Mouse (Mus musculus) stomach, postnatal 0 days (tissue): ENCODE data around the gene Ppan. TPM values are rescaled to one million over a fixed set of nuclear protein-coding genes. Genes with fewer than 3 reads are reported as not detected.

Experiments
- ATAC-seq: fragments of 200-750 bp; cut with Nextera tagmentation; 2 replicates; pipeline ENCODE4 v1.8.0; 2017; ENCODE audit not compliant: low FRiP score, low TSS enrichment
- DNase-seq: peaks from one replicate; pipeline ENCODE4 v3.0.0-alpha.2; 2016; ENCODE audit warnings: low spot score
- H3K27ac ChIP-seq: fragments of 300-500 bp; sonication (generic); replicated peaks from 2 replicates; pipeline ENCODE4 v1.5.1; 2014; ENCODE audit warnings: mild to moderate bottlenecking, control low read depth
- H3K27me3 ChIP-seq: fragments of 300-500 bp; sonication (generic); 2 replicates; pipeline ENCODE4 v1.6.1; 2014; ENCODE audit warnings: low read length; ENCODE audit not compliant: control insufficient read depth, insufficient read depth
- H3K36me3 ChIP-seq: fragments of 300-500 bp; sonication (generic); 2 replicates; pipeline ENCODE4 v1.6.1; 2014; ENCODE audit warnings: low read length, mixed read lengths; ENCODE audit not compliant: control insufficient read depth, insufficient read depth
- H3K4me1 ChIP-seq: fragments of 300-500 bp; sonication (generic); replicated peaks from 2 replicates; pipeline ENCODE4 v1.6.1; 2014; ENCODE audit warnings: antibody characterized with exemption; ENCODE audit not compliant: control insufficient read depth, insufficient read depth
- H3K4me2 ChIP-seq: fragments of 300-500 bp; sonication (generic); replicated peaks from 2 replicates; pipeline ENCODE4 v1.6.1; 2014; ENCODE audit warnings: low read depth, mild to moderate bottlenecking, control low read depth, moderate library complexity
- H3K4me3 ChIP-seq: fragments of 300-500 bp; sonication (generic); 2 replicates; pipeline ENCODE4 v1.5.1; 2014; ENCODE audit warnings: low read depth, low read length, control low read depth
- H3K9ac ChIP-seq: fragments of 300-500 bp; sonication (generic); 2 replicates; pipeline ENCODE4 v1.6.1; 2014; ENCODE audit warnings: mild to moderate bottlenecking, low read length, control low read depth, mixed read lengths
- H3K9me3 ChIP-seq: fragments of 300-500 bp; sonication (generic); 2 replicates; pipeline ENCODE4 v1.6.1; 2016; ENCODE audit warnings: low read length; ENCODE audit not compliant: control insufficient read depth
- CTCF ChIP-seq: IDR thresholded peaks from 2 replicates; pipeline ENCODE4 v1.5.1; 2016; ENCODE audit warnings: antibody characterized with exemption, low read depth, mild to moderate bottlenecking, moderate library complexity
- EP300 ChIP-seq: optimal IDR thresholded peaks from 2 replicates; pipeline ENCODE3; 2016; ENCODE audit warnings: antibody characterized with exemption
- WGBS: fragments of 180-500 bp; shearing (Covaris S2); extraction: QIAGEN DNeasy Blood & Tissue Kit; methylation state at CpG from one replicate; pipeline ENCODE4 v1.1.7; 2014; 5-methylcytosine and 5-hydroxymethylcytosine counted together
- microRNA-seq: library from miRNA; unstranded; fragments of <30 nt; microRNA quantifications from one replicate; pipeline ENCODE4, GENCODE M21; 2016
- polyA plus RNA-seq: library from polyadenylated mRNA; unstranded; fragments of >200 nt; fragmentation: Nextera tagmentation; extraction: Ambion mirVana; gene quantifications from 2 replicates; pipeline ENCODE4 v1.2.1, GENCODE M21; 2015

The Ppan gene
- polyA plus RNA-seq, 1 experiment from 2014 or later, result 32.4 TPM

DNA sequence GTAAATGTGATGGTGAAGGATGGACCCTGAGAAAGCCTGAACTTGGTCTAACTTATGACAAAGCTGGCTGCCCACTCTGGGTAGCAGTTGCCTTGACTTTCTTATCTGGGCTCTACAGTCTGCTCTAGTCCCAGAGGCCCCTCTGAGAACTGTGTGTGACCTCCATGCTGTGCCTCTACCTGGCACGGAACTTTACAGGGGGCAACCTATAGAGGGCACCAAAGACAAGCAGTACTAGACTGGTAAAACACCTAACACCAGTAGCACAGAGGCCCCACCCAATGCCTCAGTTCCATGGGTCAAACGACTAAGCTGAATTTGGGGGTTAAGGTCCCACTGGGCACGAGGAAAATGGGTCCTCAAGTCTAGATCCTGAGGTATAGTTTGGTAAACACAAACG lies 28.2 kb downstream of the Ppan start:
- Histone ChIP-seq H3K4me3 (no peak overlapping the region), H3K4me2 (no peak overlapping the region), H3K9me3 (no peaks in the 10 kb centered on the region), H3K36me3 (peaks cover 44% of the 10 kb centered on the region), H3K4me1 (no peaks in the 10 kb centered on the region), H3K27ac (no peak overlapping the region), H3K27me3 (no peaks in the 10 kb centered on the region), H3K9ac (no peak overlapping the region)
- 83% methylated on average over 4 of the region's 4 CpGs for WGBS
- peak; percentile 52 for ATAC-seq
- TF ChIP-seq CTCF, result peak; percentile 71
- TF ChIP-seq EP300, result no peak
- DNase-seq, result peak; percentile 26

GRCm38 (mm10) chr9:20923258-20923657 lies 35.3 kb downstream of the Ppan start:
- no peak for TF ChIP-seq CTCF
- no peak for TF ChIP-seq EP300
- Histone ChIP-seq H3K27ac (no peak overlapping the region), H3K4me3 (no peak overlapping the region), H3K36me3 (peaks cover 40% of the 10 kb centered on the region), H3K27me3 (no peaks in the 10 kb centered on the region), H3K9ac (no peak overlapping the region), H3K4me2 (no peak overlapping the region), H3K4me1 (no peaks in the 10 kb centered on the region), H3K9me3 (no peaks in the 10 kb centered on the region)
- ATAC-seq (no peak), DNase-seq (no peak)
- 85% methylated on average over 3 of the region's 3 CpGs for WGBS

Small RNAs within 50 kb of the gene (microRNA-seq; reads per million reads assigned to microRNA genes)
- not detected for gene Mir7081

Other genes with a start within 250 kb of the Ppan start
- 451 and 481 TPM in 2 replicates for gene Ubl5, start 245.3 kb upstream of the Ppan start, polyA plus RNA-seq
- 7.2 and 8.2 TPM in 2 replicates for gene Fbxl12, start 243.4 kb upstream of the Ppan start, polyA plus RNA-seq
- gene Pin1, start 236.1 kb upstream of the Ppan start, polyA plus RNA-seq, result 28.2 and 28.7 TPM in 2 replicates
- gene Olfm2, start 141.8 kb upstream of the Ppan start, polyA plus RNA-seq, result 2.3 and 2.5 TPM in 2 replicates
- gene Col5a3, start 73.1 kb upstream of the Ppan start, polyA plus RNA-seq, result 2.4 and 2.6 TPM in 2 replicates
- gene Rdh8, start 69.7 kb upstream of the Ppan start, polyA plus RNA-seq, result not detected in 2 replicates
- 6.9 TPM in 2 replicates for gene A230050P20Rik, start 19.5 kb upstream of the Ppan start, polyA plus RNA-seq
- 7.7 and 7.9 TPM in 2 replicates for gene Angptl6, start 8.4 kb upstream of the Ppan start, polyA plus RNA-seq
- gene Eif3g, start 10.4 kb downstream of the Ppan start, polyA plus RNA-seq, result 215 and 221 TPM in 2 replicates
- 17.9 TPM in 2 replicates for gene Dnmt1, start 71.7 kb downstream of the Ppan start, polyA plus RNA-seq
- gene S1pr2, start 88.6 kb downstream of the Ppan start, polyA plus RNA-seq, result 16.3 and 19.4 TPM in 2 replicates
- 87.3 and 90.2 TPM in 2 replicates for gene Mrpl4, start 114.6 kb downstream of the Ppan start, polyA plus RNA-seq
- 9.5 and 11.9 TPM in 2 replicates for gene Icam1, start 127.8 kb downstream of the Ppan start, polyA plus RNA-seq
- gene Icam4, start 141.2 kb downstream of the Ppan start, polyA plus RNA-seq, result 0.50 and 0.81 TPM in 2 replicates
- gene Icam5, start 143.9 kb downstream of the Ppan start, polyA plus RNA-seq, result 0.15 and 0.27 TPM in 2 replicates
- not detected in 2 replicates for gene Zglp1, start 178.9 kb downstream of the Ppan start, polyA plus RNA-seq
- 0.11 and 0.24 TPM in 2 replicates for gene Gm49373, start 184.9 kb downstream of the Ppan start, polyA plus RNA-seq
- 39.4 and 42.3 TPM in 2 replicates for gene Fdx1l, start 185.4 kb downstream of the Ppan start, polyA plus RNA-seq
- gene Gm38431, start 203.8 kb downstream of the Ppan start, polyA plus RNA-seq, result 0.28 and 0.86 TPM in 2 replicates
- 15.0 and 18.3 TPM in 2 replicates for gene Raver1, start 203.8 kb downstream of the Ppan start, polyA plus RNA-seq
- 6.8 and 7.1 TPM in 2 replicates for gene Tyk2, start 243.1 kb downstream of the Ppan start, polyA plus RNA-seq